Mouse (Mus musculus): ENCODE results near the gene Greb1.
A peak's percentile ranks its signal among the peaks of the same experiment; 100 is the strongest.

The Greb1 gene

DNA sequence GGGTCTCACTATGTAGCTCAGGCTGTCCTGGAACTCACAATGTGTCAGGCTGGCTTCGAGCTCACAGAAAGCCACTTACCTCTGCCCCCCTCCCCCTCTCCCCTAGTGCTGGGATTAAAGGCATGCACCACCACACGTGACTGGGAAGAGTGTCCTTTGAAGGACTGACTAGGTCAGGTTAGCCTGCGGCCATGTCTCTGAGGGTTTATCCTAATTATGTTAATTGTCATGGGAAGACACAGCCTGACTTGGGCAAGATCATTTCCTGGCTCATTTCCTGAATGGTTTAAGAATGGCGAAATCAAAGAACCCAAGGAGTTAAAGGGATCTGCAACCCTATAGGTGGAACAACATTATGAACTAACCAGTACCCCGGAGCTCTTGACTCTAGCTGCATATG, 105.9 kb downstream of the Greb1 start:
- no peak for DNase-seq (ENCODE audit: low read depth, low spot score)

DNA sequence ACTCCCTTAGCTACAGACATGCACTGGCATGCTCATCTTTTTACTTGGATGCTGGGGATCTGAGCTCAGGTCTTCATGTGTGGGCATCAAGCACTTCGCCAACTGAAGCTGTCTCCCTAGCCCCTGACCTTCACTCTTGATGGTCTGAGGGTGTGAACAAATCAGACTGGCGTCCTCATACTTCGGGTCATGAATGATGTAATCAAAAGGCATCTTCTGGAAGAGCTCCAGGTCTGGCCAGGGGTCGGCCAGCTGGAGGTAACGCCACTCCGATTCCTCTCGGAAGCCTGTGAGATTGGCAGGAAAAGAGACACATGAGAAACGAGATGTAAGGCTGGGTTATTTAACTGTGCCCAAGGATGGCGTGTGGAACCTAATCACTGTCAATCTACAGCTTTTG, 110.1 kb downstream of the Greb1 start:
- DNase-seq (ENCODE audit: low read depth, low spot score): no peak

DNA sequence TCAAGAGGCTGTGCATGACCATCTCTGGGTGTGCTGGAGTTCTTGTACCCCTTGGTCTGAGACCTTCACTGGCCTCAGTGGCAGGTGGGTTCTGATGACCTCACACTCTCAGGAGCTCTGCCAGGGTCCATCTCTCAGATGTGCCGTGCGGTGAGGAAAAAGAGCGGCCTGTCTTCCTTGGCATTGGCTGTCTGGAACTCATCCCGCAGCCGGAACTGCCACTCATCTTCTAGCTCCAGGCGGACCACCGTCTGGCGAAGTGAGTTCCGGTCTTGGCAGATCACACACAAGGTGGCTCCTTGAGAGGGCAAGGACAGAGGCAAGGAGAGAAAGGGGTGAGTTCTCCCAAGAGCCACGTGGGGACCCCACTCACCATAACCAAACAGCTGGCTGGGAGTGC, 128.4 kb downstream of the Greb1 start:
- no peak for DNase-seq (ENCODE audit: low read depth, low spot score)

DNA sequence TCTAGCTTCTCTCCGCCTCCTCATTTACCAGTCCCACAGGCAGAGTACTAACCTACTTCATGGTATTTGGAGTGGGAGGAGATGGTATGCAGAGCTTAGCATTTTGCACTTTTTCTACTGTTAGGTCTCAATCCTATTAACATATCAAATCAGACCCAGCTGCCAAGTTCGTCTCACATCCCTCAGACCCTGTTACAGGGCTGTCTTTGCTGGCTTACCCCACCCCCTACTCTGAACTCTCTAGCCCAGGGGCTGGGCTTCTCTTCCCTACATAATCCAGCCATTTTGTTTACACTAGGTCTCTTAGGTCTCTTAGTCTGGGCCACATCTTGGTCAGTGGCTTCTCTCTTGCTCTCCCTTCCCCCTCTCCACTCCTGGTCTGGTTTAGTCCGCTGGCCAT, 131.5 kb downstream of the Greb1 start:
- no peak for DNase-seq (ENCODE audit: low read depth, low spot score)

DNA sequence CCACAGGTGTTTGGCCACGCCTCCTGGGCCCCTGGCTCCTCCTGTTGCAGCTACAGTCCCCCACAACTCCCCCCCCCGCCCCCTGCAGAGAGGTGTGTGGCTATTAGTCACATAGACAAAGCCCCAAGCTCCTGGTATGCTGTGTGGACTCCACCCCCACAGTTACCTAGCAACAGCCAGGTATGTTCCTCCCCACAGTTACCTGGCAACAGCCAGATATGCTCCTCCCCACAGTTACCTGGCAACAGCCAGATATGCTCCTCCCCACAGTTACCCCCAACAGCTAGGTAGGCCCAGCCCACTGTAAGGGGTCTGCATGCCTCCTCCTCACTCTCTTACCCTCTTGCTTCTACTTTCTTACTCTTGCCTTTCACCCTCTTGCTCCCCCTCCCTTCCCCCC, 135.7 kb downstream of the Greb1 start:
- DNase-seq (ENCODE audit: low read depth, low spot score): no peak

DNA sequence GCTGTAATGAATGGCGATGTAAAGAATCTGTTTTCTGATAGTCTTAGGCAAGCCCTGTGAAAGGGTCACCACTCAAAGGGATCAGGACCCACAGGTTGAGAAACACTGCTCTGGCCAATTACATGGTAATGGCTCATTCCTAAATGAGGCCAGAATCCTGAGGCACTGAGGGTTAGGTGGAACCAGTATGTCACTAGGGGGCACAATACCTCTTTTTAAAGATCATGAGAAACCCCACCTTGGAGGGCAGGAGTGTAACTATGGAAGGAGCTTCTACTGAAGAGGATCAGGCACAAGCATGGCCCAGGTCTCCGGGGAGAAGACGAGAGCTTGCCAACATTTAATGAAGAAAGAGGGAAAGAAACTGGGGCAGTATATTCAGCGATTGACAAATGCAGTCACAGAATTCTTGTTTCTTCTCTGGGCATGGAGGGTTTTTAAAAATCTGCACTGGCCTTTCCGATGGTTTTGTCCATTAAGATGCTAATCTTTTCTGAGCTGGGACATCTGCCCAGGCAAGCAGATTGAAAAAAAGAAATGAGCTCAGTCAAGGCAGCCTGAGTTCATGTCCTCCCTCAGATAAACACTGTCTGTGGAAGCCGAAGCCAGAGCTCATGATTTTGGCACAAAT, 137.6 kb downstream of the Greb1 start:
- DNase-seq (ENCODE audit: low read depth, low spot score): no peak

DNA sequence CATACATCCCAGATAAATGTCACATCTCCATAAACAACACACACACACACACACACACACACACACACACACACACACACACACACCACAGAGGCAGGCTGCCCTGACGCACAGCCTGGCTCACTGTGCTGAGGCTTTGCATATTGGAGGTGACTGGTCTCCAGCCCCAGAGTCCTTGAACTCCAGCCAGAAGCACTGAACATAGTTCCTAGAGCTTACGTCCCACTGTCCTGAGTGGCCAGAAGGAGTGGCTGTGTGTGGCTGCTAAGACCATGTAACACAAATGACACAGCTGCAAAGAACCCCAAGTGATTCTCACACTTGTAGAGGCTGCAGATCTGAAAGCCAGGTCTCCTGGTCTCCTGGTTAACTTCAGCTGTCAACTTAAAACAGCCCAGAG, 138.8 kb downstream of the Greb1 start:
- DNase-seq (ENCODE audit: low read depth, low spot score): no peak

DNA sequence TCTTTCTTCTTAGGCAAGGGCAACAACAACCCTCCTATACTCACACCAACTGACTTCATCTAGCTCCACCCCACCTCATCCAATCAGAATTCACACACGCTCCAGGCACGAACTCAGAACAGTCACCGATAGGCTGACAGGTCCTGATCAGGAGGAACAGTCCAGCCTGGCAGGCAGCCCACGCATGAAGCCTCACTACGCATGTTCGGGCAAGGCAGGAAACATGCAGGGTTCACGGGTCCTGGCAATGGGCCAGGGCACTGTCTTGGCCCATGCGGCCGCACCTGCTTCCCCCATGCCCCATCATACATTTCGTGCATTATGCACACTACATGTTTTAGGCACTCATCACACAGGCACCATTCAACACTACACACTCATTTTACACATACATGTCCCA, 139.2 kb downstream of the Greb1 start:
- no peak for DNase-seq (ENCODE audit: low read depth, low spot score)

DNA sequence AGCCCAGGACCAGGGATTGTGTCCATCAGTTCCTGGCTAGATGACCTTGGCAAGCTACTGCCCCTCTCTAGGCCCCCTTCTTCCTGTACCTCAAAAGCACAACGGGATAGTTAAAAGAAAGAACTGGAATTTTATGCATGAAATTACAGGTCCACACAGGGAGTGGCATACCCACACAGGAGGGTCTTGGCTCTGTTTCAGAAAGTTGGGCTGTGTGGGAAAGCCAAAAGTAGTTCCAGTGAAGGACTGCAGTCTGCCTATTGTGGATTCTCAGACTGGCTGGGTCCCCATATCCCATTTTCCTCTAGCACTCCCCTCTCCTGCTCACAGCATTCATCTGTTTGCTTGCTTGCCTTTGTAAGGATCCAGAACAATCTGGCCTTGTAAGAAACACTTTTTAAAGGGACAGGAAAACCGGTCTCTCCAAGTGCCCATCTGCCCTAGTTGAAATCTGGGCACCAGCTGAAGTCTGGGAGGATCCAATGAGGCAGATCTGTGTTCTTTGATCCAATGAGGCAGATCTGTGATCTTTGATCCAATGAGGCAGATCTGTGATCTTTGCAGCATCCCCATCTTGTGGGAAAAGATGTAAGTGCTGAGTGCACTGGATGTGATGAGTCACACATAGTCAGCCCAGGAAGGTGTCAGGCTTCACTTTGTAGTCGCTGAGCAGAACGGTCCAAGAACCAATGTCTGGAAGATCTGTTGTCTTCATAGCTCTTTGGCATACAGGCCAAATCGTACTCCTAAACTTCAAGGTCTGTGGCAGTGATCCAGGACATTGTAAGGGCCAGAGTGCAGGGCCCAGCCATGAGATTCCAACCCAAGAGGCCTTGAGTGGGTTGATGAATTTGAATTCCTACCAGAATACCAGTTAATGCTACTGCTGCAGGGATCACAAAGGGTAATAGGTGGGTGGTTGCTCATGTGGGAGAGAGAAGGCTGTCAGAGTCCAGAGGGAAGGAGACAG, 143.5 kb downstream of the Greb1 start:
- no peak for DNase-seq (ENCODE audit: low read depth, low spot score)

DNA sequence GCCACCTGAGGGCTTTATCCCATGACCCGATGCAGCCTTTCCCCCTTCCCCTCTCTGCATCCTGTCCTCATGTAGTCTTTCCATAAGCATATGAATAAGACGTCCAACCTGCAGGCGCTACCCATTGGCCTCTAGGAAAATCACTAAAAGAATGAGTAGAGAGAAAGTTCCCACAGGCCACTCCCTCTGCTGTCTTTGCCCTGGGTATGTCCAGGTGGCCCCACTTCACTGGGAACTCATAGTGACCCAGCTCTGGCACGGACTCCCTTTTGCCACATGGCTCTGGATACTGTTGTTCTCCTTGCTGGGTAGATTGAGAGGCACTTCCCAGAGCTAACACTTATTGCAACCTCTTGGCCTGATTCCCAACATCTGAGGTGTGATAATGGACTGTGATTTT, 145.1 kb downstream of the Greb1 start:
- no peak for DNase-seq (ENCODE audit: low read depth, low spot score)

DNA sequence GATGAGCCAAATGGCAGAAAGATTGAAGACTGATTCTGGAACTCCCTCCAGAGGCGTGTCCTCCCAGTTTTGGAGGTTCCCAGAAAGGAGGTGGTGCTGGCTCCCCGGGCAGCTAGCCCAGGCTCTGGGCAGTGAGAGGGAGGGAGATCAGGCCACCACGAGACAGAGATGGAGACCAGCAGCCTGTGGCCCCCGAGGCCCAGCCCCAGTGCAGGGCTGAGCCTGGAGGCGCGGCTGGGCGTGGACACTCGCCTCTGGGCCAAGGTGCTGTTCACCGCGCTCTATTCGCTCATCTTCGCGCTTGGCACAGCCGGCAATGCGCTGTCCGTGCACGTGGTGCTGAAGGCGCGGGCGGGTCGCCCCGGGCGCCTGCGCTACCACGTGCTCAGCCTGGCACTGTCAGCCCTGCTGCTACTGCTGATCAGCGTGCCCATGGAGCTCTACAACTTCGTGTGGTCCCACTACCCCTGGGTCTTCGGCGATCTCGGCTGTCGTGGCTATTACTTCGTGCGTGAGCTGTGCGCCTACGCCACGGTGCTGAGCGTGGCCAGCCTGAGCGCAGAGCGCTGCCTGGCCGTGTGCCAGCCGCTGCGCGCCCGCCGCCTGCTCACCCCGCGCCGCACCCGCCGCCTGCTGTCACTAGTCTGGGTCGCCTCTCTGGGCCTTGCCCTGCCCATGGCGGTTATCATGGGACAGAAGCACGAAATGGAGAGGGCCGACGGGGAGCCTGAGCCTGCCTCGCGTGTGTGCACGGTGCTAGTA, 147.2 kb downstream of the Greb1 start, which contains the start of gene Ntsr2:
Gene Ntsr2 (plus strand): TSS at position 51 of the 762 bp plus-strand sequence.
- peak; percentile 79 for DNase-seq (ENCODE audit: low read depth, low spot score)

DNA sequence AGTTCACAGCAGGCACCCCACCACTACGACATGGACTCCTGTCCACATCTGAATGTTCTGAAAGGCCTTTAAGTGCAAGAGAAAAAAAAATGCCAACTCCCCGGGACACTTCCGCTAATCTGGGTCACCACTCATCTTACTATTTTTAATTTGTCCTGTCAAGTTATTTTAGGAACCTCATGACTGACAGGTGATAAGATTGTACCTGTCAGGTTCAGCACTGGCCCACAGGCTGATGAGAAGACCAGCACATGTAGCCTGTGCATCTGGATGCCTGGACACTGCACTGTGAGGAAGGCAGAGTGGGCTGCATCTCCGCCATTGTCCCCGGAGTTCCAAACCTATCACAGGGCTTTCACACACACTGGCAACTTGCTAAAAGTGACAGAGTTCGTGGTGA, 150.9 kb downstream of the Greb1 start:
- DNase-seq (ENCODE audit: low read depth, low spot score): no peak

DNA sequence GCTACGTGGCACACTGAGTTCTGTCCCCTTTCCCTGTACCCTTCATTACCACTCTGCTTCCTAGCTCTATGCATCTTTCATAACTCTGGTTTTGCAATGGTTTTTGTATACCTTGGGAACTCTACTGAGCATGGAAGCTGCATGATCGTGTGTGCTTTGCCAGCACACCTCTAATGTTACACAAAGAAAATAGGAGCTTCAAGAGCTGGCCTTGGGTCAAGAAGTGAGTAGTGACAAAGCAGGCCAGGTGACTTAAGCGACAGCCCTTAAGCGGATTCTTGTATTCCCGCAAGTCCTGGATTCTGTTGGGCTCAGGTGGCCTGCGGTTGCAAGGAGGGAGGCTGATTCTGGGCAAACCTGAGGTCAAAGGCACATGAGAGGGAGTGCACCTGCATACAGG, 152.4 kb downstream of the Greb1 start:
- no peak for DNase-seq (ENCODE audit: low read depth, low spot score)

DNA sequence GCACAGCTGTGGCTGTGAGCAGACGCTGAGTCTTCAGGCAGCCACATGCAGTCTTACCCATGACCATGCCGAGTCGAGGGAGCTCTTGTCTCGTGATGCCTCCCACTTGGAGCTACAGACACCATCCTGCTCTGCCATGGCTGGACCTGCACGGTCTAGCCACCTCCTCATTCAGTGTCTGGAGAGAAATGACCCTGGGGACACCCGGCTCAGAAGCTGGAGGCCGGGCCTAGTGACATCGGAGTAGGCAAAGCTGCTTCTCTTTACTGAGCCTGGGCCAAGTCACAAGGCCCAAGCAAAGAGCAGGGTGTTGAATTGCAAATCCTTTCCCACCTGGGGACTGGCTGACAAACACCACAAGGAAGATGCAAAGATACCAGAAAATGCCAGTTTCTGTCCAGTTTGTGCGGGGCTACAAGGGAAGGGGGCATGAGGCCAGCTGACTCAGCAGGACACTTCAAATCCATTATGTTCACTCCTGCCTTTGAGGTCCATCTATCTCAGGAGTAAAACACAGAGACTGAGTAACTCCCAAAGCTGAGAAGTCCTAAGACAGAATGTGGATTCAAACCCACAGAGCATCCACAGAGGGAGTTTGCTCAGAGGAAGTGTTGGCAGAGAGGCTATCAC, 153.8 kb downstream of the Greb1 start:
- DNase-seq (ENCODE audit: low read depth, low spot score): no peak

DNA sequence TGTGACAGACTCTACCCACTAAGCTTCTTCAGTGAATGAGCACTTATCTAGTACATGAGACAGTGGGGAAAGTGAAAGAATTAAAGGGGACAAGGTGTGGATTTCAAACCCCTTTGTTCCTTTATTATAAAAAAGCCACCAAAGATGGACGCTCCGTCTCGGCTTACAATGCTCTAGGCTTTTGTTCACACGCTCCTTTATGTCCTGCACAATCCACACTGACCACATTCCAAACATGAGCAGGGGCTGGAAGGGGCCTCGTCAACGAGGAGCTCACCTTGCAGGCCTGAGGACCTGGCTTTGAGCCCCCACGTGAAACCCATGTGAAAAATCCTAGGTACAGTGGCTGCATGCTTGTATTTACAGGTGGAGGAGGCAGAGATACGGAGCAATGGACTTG, 156.0 kb downstream of the Greb1 start:
- no peak for DNase-seq (ENCODE audit: low read depth, low spot score)

DNA sequence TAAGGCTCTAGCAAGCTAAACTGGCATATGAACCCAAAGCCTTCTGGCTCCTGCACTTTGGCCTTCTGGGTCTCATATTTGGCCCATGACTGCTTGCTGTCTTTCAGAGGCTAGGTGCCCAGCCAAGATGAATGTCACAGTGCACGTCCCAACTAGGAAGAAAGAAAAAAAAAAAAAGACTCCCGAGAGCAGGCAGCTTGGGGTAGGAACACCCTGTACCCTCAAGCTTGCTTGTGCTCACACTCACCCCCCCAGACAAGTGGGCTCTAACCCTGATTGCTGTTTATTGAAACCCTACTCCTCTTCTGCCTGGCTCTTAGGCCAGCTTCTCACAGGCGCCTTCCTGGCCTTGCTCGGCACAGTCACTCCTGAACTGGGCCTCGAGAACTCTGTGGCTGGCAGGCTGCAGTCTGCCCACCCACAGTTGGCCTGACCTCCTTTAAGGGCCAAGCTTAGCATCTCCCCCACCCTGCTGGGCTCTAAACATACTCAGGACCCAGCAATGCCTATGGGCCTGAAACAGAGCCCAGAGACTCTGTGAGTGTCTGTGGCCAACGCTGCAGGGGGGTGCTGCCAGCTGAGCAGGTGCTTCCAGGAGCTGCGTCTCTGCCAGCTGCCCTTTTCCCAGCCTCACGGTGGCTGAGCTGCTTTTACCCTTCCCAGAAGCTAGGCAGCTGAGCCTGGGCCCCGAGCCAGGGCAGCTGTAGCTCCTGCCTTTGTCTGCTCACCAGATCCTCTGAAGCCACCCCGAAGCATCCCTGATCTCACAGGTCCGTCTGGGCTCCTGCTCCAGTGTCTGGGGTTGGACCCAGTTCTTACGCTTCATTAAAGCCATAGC, 157.0 kb downstream of the Greb1 start:
- no peak for DNase-seq (ENCODE audit: low read depth, low spot score)

DNA sequence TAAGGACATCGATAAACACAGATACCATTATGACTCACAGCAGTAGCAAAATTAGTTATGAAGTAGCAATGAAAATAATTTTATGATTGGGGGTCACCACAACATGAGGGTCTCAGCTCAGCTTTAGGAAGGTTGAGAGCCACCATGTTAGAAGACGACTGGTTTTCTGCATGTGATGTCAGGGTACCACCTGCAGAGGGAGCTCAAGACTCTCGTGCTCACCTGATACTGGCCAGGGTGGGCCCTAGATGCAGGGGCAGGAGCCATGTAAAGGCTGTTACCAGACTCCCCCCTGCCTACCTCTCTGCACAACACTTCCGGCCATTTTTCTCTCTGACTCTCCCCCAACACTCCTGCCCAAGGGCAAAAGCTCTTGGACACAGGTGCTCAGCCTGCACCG, 158.7 kb downstream of the Greb1 start:
- no peak for DNase-seq (ENCODE audit: low read depth, low spot score)

DNA sequence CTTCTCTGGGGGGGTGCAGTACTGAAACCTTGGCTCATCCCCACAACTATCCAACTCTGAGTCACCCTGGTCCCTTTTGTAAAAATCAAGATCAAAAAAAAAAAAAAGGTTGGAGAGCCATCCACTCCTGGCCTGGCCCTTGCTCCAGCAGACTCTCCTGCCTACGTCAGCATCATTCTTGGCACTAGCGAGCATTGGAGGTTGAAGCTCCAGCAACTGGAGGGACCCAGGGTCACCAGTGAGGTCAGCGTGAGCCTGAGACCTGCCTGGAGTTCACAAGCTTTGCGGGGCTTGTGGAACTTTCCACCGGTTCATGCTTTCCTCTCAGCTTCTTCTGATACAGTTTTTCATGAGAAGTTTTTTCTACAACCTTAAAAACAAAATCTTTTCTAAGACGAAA, 160.6 kb downstream of the Greb1 start:
- DNase-seq (ENCODE audit: low read depth, low spot score): no peak

DNA sequence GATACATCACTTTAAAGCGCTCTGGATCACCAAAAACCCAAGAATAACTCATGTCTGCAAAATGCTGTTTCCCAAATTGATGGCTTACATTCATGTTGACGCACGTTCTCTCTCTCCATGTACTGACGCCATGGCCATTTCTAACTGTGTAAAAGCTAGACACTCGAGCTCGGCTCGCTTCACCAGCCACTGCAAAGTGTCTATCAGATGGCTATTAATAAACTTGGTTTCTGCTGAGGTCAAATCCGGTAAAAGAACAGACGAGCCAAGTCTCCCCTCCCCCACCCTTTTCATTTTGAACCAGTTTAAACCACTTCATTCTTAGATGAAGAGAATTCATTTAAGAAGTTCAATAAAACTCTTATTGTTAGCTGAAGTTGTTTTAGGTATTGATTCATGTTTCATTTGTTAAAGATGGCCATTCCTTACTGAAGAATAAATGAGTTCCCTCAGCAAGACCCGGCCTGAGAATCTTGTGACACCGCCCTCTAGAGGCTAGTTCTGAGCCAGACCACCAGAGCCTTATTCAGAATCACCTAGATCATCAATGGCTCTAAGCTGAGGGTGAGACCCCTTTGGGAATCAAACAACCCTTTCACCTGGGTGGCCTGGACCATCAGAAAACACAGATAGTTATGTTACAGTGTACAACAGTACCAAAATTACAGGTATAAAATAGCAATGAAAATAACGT, 161.5 kb downstream of the Greb1 start:
- DNase-seq (ENCODE audit: low read depth, low spot score): peak; percentile 22

DNA sequence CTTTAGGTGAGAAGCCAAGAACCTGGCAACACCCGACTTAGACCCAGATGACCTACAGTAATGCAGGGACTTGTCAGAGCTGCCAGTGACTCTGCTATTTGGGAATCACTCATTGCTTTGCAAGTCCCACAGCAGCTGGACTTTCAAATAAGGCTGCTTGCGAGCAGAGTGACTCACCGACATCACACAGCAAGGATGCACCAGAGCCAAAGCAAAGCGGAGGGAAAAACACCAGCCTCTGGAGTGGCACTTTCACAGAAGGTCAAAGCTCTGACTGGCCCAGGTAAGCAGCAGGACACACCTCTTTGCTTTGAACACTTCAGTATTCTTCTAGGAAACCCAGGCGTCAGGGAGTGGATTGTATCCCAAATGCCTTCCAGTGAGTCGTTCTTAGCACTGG, 164.9 kb downstream of the Greb1 start:
- no peak for DNase-seq (ENCODE audit: low read depth, low spot score)
